Mouse (Mus musculus) retina, embryonic 14.5 days (tissue): ENCODE results near the gene Dph2.

ENCODE experiments used
- DNase-seq: peaks from one replicate; pipeline ENCODE4 v3.0.0-alpha.2; 2015; ENCODE audit warnings: low spot score

Gene Dph2

DNA sequence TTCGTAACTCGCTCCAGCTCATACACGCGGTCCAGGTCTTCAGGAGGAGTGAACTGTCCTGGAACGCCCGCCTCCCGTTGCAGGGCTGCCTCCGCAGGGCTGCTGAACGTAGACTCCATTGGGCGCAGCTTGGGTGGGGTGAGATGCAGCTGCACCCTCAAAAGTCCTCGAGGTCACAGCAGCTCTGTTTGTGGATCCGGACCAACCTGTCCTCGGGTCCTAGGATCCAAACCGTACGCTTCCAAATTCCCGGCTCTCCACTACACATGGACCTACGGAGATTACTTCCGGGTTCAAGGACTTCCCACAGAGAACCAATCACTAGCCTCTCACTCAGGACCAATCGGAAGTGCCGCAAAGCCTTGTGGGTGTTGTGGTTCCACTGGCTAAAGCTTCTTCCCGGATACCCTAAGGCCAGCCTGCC, at the start of gene Dph2:
Gene Dph2, minus strand, starts transcription at position 295 of the 424 bp plus-strand sequence.
- DNase-seq, result peak; percentile 93

DNA sequence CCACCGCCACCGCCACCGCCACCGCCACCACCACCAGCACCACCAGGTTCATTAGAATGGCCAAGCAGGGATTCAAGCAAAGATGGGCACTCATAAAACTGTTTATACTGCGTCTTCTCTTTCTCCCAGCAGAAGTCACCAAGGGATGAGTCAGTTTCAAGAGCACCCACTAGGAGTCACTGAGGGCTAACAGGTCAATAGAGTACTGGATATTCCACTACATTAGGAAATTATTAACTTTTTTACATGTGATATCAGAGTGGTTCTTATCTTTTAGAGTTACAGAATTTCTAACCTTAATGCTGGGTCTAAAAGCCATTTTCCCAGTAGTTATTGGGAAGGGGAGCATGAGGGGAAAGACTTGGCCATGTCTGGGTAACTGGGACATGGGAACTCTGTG, 45.1 kb upstream of the Dph2 start:
- no peak for DNase-seq

DNA sequence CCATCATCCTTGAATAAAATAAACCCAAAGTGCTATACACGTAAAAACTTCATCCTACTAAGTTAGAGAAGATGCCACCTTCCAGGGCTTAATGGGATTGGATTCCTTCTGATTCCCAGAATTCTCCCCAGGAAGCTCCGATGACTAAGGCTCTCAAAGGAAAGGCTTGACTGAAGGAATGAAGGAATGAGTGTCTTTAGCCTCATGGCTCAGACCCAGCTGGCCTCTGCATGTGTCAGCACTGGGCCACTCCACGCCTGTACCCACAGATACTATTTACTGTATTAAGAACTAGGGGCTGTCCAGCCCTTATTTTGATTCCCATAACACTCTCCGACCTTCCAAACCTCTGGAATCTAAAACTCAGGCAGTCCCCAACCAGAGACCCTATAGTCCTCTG, 42.2 kb upstream of the Dph2 start:
- DNase-seq, result no peak

DNA sequence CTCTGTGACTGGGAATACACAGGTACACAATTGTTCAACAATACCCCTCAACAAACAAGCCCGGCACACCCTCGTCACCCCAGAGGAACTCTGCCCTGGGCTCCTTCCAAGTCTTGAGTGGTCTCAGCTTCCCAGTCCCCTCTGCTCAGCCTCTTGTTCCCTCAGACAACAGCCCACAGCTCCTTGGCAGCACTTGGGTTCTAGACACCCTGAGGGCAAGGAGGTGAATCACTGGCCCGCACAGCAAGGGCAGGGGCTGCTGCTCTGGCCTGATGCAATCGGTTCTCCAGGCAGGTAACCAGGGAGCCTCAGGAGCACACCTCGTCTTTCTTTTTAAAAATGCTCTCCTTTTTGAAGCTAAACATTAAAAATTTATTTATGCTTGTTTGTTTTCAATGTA, 41.4 kb upstream of the Dph2 start:
- DNase-seq, result no peak

DNA sequence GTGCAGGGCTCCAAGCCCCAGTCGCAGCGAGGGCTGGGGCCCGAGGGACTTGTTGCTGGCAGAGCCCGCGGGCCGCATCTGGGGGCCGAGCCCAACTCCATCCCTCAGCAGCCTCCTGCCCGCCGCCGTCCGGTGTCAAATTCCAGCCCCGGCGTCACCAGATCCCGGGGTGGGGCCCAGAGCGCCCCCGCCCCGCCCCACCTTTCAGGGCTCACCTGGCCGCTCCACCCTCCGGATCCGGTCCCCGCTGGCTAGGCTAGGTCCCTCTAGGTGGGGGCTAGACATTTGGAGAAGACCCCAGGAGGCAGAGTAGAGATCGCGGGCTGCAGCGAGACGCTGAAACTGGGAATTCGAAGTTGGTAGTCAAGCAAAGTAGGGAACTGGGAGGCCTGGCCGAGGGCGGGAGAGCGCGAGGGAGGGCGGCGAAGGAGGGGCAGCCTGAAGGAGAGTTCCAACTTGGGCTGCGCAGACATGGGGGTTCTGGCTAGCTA, 37.6 kb upstream of the Dph2 start, which contains the start of gene Artn:
Gene Artn, minus strand, starts transcription at position 373 of the 491 bp plus-strand sequence.
- peak; percentile 45 for DNase-seq

DNA sequence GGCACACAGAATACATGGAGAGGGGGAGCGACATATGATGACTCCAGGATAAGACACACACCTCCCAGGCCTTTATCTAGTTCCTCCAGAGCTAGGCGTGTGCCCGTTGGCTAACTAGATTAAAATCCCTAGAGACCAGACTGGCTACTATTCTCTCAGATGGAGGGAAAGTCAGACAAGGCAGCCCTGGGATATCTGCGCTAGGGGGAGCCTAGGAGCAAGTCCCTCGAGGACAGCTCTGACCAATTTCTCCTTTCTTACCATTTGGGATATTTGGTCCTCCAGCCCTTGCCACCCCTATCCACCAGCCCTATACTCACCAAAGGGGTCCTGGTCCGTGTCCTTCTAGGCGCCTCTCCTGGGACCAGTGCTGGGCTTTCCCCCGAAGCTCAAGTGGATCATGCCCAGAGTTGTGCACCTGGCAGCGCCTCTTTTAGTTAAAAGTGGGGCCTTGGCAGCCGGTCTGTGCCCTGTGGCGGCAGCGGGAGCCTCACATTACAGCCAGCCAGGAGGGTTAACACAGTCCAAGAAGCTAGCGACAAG, 36.9 kb upstream of the Dph2 start:
- DNase-seq, result peak; percentile 76

DNA sequence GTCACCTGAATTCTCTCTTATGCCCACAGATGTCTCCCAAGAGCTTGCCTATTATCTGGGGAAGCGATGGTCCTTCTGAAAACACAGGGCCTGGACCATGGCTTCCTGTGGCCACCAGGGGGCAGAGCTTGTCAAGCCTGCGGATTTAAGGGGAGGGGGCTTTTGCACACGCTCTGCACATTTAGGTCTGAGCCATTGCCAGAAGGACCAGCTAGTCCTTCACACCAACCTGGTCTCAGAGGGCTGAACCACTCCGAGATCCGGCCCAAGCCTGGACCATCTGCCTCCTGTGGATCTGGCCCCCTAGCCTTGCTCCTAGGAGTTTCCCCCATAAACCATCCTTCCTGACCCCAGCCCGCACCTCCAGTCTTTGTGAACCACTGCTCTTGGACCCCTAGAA, 36.4 kb upstream of the Dph2 start:
- peak; percentile 82 for DNase-seq

DNA sequence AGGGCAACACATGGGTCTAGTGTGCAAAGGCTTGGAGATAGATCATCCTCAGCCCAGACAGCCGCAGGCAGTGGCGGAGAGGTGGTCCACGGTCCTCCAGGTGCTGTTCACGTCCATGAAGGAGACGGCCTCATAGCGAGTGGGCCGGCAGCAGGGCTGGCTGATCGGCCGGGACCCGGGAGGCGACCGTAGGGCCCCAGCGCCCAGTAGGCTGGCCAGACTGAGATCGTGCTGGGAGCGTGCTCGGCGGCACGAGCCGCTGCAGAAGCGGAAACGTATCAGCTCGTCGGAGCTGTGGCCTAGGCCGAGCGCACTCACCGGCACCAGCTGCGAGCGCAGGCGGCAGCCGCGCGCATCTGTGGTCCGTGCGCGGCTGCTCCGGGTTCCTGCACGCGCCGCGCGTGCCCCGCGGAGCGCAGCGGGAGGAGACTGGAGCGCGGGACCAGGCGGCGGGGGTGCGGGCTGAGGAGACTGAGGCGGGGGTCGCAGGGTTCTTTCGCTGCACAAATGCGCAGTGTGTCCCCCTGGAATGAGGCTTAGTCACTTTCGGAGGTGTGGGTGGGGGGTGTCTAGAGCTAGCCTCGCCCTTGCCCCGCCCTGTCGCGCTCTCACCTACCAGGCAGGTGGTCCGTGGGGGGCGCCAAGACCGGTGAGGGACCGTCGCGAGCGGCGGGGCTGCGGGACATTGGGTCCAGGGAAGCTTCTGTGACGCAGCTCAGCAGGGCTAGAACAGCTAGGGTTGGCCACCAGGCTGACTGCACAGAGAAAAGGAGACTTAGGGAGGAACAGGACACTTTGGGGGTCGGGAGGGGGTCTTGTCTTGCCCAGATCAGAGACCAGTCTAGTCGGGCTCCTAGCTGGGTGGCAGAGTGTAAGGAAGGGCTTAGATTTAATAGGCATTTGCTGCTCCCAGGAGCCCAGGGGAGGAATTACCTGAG, 35.0 kb upstream of the Dph2 start:
- peak; percentile 66 for DNase-seq

DNA sequence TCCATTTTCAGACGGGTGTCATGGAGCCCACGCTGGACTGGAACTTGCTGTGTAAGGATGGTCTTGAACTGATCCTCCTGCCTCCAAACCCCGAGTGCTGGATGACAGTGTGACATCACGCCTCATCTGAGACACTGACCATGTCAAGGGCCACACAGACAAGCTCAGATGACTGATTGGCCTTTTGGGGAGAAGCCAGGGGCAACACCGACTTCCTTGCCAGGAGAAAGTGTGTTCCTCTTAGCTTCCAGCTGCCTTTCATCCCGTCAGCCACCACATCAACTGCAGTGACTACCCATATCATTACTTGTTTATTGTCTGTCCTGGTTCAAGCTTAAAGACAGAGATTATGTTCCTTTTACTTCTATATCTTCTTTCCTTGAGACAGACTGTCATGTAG, 33.1 kb upstream of the Dph2 start:
- DNase-seq, result no peak

DNA sequence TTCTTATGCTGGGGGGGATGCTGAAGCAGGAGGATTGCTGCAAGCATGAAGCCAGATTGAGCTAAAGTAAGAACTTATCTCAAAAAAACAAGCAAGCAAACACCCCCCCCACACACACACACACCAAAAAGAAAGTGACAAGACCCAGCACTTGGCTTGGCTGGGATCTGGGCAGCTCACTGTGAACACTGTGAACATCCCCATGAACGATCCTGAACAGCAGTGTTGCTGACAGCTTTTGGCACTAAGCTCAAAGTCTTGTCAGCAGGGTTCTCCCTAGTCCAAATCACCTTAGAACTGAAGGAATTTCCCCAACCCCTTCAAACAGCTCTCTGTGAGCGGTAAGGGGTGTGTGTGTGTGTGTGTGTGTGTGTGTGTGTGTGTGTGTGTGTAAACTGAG, 31.6 kb upstream of the Dph2 start:
- no peak for DNase-seq

DNA sequence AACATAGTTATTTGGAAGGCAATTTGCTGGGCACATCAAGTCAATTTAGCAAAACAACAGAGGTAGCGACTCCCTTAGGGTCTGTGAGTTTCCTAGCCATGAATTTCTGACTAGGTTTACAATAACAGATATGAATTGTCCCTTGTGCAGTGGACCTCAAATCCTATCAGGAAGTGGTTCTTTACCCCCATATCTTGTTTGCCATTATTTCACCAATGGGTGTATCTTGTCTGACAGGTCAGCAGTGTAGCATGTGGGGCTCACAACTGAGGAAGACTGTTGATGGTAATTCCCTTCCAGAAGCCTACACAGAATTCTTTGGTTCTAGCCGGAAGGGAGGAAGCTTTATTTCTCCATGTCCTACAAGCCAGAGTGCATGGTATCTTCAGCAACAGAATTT, 29.5 kb upstream of the Dph2 start:
- DNase-seq, result no peak

DNA sequence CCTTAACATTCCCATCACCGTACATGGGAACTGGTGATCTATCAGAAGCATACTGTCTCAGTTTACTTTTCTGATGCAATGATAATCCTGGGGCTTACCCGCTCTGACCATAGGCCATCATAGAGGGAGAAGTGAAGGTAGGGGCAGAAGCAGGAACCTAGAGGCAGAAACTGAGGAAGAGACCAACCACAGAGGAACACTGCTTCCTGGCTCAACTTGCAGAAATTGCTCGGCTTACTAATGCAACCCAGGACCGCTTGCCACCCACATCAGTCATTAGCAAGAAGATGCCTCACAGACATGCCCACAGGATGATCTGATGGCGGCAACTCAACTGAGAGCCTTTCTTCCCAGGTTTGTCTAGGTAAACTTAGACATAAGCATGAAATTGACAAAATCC, 26.9 kb upstream of the Dph2 start:
- no peak for DNase-seq

DNA sequence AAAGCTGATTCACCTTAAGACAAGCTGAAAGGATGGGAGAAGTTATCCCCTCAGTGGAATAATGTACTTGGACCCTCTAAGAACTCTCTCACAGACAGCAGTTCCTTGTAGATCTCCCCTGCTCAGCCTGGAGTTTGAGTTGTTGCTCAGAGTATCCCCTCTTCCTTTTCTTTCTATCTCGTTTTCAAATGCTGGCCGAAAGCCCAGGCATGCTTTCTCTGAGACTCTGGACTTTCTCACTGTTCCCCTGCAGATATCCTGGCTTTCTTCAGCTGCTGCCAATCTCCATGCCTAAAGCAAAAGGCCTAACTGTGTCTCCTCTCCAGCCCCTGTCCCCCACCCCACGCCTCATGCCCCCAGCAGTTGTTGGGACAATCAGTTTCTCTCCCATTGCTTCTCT, 26.4 kb upstream of the Dph2 start:
- no peak for DNase-seq

DNA sequence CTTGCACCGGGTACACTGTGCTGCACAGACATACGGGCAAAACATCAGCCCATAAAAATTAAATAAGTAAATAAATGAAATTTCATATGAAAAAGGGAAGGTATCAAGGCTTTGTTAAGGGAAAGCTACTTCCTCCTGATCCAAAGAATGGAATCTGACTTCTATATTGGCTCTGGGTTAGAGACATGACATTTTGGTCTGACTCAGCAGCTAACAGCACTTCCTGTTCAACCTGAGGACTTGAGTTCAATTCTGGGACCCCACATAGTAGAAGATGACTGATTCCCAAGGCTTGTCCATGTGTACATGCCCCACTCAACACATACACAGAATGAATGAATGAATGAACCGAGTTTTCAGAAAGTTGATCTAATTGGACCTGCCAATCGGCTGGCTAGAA, 26.0 kb upstream of the Dph2 start:
- no peak for DNase-seq

DNA sequence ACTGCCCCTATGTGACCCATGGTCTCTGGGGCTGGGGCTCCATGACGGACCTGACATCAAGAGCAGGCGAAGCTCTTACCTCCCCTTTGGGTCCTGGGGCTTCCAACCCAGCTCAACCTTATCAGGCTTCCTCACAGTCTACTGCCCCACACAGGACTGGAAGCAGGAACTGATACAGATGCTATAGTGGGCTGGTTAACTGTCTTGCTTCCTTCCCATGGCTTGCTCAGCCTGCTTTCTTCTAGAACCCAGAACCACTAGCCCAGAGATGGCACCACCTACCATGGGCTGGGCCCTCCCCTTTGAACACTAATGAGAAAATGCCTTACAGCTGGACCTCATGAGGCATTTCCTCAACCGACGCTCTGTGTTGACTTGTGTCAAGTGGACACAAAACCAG, 25.6 kb upstream of the Dph2 start:
- no peak for DNase-seq

DNA sequence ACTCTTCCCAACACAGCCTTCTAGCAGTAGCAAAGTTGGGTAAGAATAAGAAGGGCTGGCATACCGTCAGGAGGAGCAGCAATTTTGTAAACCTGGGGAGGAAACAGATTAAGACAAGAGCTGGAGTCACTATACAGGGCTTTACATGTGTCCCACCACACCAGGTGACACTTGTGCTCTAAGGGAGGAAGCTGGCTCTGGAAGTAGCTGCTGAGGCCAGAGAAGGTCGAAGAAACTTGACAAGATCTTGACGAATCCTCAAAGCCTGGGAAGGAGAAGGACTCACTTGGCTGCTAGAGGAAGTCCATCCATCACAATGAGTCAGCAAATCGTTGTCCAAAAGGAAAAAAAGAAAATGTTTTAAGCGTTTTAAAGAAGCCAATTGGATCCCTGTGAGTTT, 24.6 kb upstream of the Dph2 start:
- DNase-seq, result no peak

DNA sequence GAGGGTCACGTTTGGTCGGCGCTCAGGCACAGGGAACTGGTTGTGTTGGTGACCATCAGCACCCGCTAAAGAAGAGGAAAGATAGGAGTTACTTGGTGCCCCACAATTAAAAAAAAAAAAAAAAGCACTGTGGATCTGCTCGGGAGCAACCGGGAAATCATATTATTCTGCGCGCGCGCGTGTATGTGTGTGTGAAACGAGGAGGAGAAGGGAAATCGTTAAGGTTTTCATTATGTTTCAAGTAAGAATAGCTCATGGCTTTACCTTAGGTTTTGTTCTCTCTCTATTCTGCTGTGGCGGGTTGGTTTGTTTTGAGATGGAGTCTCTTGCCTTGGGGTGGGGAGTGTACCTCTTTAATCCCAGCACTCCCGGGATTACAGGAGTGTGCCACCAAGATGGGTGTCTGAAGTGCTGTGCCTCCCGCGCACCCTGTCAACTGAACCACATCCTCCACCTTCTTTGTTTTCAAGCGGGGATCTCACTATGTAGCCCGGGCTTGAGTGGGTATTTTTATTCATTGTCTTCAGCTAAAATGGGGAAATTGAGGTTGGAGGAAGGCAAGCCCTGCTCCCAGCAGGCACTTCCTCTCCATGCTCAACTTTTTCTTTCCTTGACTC, 23.8 kb upstream of the Dph2 start:
- DNase-seq, result no peak

DNA sequence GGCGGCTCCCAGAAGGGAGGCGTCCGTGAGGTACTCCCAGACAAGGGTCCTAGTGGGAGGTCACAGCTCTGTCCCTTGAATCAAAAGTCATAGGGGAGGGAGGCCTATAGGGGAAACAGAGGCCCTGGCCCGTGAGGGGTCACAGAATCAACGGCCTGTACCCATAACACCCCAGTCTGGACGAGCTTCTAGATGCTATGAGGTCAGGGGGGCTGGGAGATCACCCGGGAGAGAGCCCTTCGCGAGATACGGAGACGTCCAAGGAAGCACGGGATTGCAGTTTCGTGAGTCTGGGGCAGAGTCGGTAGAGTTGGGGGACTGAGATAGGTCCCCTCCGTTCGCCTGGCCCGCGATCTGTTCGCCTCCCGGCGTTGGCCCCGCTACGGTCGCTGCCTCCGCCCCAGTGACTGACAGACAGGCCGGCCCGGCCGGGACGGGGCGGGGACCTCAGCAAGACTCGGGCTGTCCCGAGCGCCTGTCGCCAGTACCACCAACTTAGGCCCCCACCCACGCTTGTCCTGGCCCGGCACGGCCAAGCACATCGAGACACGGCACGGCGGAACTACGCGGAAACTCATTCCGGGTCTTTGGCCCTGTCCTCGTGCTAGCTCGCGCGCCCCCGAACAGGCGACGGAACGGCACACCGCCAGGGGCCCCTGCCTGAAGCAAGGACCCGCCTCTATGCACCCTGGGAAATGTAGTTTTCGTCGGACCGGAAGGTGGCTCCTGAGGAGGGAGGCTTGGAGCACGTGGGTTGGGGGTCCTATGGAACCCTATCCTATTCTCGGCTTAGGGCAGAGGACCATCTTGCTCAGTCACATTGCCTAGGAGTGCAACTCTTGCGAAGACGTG, 23.0 kb upstream of the Dph2 start, which contains the start of gene Ipo13:
Gene Ipo13, minus strand, starts transcription at position 409 of the 852 bp plus-strand sequence.
- peak; percentile 95 for DNase-seq

DNA sequence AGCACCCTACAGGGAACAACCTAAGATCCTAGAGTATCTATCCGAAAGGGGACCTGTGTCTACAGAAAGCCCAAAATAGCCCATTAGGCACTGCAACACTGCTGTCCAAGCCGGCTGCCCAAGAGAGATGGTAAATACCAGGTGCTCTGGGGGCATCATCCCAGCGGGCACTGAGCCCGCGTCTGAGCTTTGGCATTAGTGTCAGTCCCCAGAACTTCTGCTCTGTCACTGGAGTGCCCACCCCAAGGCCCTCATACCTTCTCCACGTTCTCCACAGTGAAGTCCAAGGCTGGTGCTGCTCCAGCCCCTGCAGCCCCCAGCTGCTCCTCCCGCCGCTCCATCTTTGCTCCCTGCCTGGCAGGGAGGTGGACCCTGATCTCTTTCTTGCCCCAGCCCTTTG, 22.2 kb upstream of the Dph2 start:
- DNase-seq, result no peak

DNA sequence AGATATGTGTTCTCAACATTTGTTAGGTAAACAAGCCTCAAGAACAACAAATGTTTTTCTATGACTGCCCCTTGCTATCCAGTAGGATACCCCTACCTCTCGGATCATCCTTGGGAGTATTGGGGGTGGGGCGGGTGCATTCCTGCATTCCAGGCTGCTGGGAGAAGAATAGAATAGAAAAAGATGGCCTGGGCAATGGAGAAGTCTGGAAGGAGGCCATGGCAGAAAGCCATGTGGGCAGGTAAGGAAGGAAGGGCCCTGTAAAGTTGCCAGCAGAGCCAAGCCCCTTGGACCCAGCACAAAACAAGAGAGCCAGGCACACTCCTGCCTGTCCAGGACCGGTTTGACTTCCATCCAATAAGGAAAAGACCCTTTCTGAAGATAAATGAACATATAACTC, 21.6 kb upstream of the Dph2 start:
- DNase-seq, result no peak

DNA sequence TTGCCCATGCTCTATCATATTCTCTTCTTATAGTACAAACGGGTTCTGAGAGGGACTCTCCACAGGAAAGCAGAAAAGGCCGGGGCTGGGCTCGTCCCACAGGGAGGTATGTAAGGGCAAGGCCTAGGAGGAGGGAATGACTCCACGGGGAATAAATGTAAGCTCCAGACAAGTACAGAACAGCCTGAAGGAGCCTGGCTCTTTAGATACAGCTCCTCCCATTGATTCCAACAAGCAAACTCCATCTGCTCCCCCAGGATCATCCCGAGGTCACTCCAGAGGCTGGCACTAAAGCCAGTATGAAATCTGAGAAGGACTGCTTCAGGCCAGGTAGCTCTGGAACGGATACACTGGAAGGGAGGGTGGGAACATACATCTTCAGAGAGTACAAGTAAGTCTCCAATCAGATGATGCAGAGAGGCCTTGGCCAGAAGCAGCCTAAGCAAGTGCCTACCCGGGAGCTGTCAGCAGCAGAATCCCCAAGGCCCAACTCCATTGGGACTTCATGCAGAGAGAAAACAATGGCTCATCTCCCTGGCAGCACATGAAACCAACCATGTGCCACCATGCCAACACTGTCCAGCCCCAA, 20.9 kb upstream of the Dph2 start:
- DNase-seq, result no peak

DNA sequence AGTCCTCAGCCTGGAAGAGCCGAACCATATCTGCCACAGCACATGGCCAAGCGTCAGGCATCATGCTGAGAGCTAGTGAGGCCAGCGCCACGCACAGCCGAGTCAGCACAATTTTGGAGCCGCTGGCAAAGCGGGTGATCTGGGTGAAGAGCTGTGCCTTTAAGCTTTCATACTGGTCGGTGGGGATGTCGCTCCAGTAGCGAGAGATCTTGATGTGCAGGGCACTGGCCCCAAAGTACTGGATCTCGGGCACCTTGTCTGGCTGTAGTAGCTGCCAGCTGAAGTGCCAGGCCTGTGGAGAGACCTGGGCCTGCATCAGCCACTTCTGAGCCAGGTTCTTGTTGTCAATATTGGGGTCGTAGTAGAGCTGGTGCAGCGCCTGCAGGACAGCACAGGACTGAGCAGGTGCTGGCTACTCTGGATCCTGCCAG, 20.3 kb upstream of the Dph2 start:
- no peak for DNase-seq
